Mouse (Mus musculus) heart, postnatal 0 days (tissue): Measurements from ENCODE around the gene Klf13.

ENCODE experiments used
- CTCF ChIP-seq: IDR thresholded peaks from 2 replicates; pipeline ENCODE4 v1.5.1; 2016; ENCODE audit warnings: antibody characterized with exemption, control low read depth, low read depth
- EP300 ChIP-seq: IDR thresholded peaks from 2 replicates; pipeline ENCODE4 v1.6.1; 2016; ENCODE audit warnings: antibody characterized with exemption, low read depth

- TF ChIP-seq CTCF (peak; percentile 13; the same call in 1 of the 2 replicates), EP300 (no peak)
Observed at GRCm38 (mm10) chr7:63924151-63924550, 14.6 kb downstream of the Klf13 start.
